Mouse (Mus musculus) embryonic facial prominence, embryonic 10.5 days (tissue): ENCODE measurements at regions not wholly inside any gene's neighbourhood (a gene's known extent, or its start where the extent isn't known, plus 50 kb on each side); places are given as distances from the start of the nearest gene placed in this dataset.

Experiments used
- DNase-seq: peaks from one replicate; pipeline ENCODE4 v3.0.0-alpha.2; 2017; ENCODE audit warnings: low spot score
- H3K27ac ChIP-seq: fragments of 300-500 bp; sonication (generic); replicated peaks from 2 replicates; pipeline ENCODE4 v1.5.1; 2016; ENCODE audit warnings: mild to moderate bottlenecking
- H3K27me3 ChIP-seq: fragments of 300-500 bp; sonication (generic); replicated peaks from 2 replicates; pipeline ENCODE4 v1.6.1; 2016; ENCODE audit warnings: low read depth, mild to moderate bottlenecking; ENCODE audit not compliant: poor library complexity, severe bottlenecking
- H3K36me3 ChIP-seq: fragments of 300-500 bp; sonication (generic); replicated peaks from 2 replicates; pipeline ENCODE4 v1.6.1; 2016; ENCODE audit warnings: mild to moderate bottlenecking, moderate library complexity
- H3K4me1 ChIP-seq: fragments of 300-500 bp; sonication (generic); 2 replicates; pipeline ENCODE4 v1.6.1; 2016
- H3K4me3 ChIP-seq: fragments of 300-500 bp; sonication (generic); 2 replicates; pipeline ENCODE4 v1.5.1; 2016; ENCODE audit warnings: mild to moderate bottlenecking, moderate library complexity
- H3K9me3 ChIP-seq: fragments of 300-500 bp; sonication (generic); 2 replicates; pipeline ENCODE4 v1.6.1; 2016; ENCODE audit warnings: mild to moderate bottlenecking
- WGBS: fragments of 180-500 bp; shearing (Covaris S2); methylation state at CpG from one replicate; pipeline ENCODE4 v1.1.7; 2016; 5-methylcytosine and 5-hydroxymethylcytosine counted together

DNA sequence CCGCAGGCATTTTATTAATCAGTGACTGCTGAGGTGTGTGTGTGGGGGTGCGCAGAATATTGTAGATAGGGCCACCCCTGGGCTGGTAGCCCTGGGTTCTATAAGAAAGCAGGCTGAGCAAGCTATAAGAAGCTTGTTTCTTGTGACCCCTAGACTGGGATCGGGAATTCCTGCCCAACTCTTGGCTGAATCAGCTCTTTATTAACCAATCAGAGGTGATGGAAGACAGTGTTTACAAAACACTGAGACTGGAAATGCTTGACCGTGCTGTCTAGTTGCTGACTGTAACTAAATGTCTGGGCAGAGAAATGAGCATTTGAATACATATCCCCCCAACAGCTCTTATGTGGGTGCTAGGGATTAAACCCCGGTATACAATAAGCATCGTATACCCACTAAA is 114.8 kb upstream of the Pitx1 start:
- H3K27ac ChIP-seq: no peak overlapping the region
- 86% methylated on average over 6 of the region's 6 CpGs for WGBS
- no peaks in the 10 kb centered on the region for H3K36me3 ChIP-seq

DNA sequence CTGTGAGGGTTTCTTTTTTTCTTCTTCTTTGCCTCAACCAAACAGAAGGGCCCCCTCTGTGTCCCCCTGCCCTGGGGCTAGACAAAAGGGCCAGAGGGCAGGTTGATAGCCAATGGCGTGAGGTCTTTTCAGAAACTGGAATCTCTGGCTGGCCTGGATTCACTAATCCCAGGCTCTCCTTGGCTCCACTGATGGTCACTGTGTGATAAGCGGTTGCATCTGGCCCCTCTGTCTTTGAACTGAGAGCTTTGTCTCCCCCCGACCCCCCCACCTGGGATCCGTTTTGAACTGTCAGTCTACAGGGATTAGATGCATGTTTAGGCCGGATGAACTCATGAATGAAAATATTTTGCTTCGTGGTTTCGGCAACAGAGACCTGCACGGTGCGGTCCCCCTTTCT is 112.6 kb upstream of the Pitx1 start:
- DNase-seq: peak; percentile 52
- Histone ChIP-seq H3K27ac (peak overlapping the region; percentile 73), H3K4me1 (peaks cover 31% of the 10 kb centered on the region), H3K9me3 (no peaks in the 10 kb centered on the region), H3K27me3 (peaks cover 10% of the 10 kb centered on the region; the same call in 1 of the 2 replicates), H3K4me3 (no peak overlapping the region), H3K36me3 (no peaks in the 10 kb centered on the region)
- WGBS: 47% methylated on average over 9 of the region's 9 CpGs

More for the DNA sequence above, 114.8 kb upstream of the Pitx1 start:
- H3K27me3 ChIP-seq: peaks cover 17% of the 10 kb centered on the region; the same call in 1 of the 2 replicates
- no peak overlapping the region for H3K4me3 ChIP-seq
- peaks cover 42% of the 10 kb centered on the region for H3K4me1 ChIP-seq
- DNase-seq: no peak
- no peaks in the 10 kb centered on the region for H3K9me3 ChIP-seq

DNA sequence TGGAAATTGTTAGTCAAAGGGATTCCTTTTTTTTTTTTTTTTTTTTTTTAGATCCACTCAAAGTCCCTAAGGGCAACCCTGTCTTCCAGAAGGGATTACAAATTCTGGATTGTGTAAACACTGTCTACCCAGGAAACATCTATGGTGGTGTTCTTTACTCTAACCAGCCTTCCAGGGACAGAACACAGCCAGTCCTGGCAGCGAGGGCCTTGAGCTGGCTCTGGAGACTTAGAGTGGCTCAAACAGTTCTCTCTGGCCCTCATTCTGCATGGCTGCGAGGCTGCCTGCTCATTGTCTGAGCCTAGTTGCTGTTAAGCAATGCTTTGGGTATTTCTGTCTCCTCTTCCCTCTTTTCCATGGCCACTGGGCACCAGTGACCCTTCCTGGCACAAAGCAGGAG is 112.2 kb upstream of the Pitx1 start:
- Histone ChIP-seq H3K27me3 (peaks cover 10% of the 10 kb centered on the region; the same call in 1 of the 2 replicates), H3K36me3 (no peaks in the 10 kb centered on the region), H3K27ac (peak overlapping the region; percentile 73), H3K4me3 (no peak overlapping the region), H3K9me3 (no peaks in the 10 kb centered on the region), H3K4me1 (peaks cover 31% of the 10 kb centered on the region)
- 45% methylated on average over 2 of the region's 2 CpGs for WGBS
- DNase-seq: no peak

DNA sequence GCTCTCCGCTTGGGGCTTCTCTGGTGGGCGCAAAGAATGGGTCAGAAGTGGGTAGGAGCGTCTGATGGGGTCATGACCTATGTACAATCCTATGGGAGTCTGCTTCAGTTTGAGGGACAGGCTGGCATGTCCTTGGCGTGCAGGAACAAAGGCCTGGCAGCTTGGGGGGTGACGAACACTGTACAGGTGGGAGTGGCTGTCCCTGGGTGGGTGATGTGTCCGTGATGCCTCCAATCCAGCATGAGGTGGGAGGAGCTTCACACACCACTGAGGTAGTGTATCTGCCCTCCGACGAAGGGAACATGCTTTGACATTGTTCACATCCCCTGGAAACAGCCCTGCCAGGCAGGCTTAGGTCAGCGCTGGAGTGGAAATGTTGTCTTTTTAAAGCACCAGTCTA is 101.4 kb upstream of the Pitx1 start:
- Histone ChIP-seq H3K27ac (no peak overlapping the region), H3K27me3 (no peaks in the 10 kb centered on the region), H3K4me3 (no peak overlapping the region), H3K4me1 (no peaks in the 10 kb centered on the region), H3K9me3 (no peaks in the 10 kb centered on the region), H3K36me3 (no peaks in the 10 kb centered on the region)
- 87% methylated on average over 9 of the region's 9 CpGs for WGBS
- no peak for DNase-seq

DNA sequence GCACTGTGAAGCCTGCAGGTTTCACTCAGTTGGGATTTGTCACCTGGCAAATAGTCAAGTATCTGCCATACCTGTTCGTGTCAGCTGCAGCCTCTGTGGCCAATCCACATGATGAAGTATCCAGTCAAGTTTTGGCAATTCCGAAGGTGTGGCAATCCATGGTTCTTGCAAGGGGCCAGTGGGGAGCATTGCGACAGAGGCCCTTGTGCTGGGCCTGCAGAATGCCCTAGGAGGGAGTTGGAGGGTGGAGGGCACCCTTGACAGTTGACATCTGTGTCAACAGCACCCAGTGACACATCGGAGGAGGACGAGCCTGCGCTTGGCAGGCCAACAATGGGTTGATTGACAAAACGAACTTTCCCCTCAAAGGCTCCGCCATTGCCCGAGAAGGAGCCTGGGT is 101.0 kb upstream of the Pitx1 start:
- H3K27ac ChIP-seq: no peak overlapping the region

DNA sequence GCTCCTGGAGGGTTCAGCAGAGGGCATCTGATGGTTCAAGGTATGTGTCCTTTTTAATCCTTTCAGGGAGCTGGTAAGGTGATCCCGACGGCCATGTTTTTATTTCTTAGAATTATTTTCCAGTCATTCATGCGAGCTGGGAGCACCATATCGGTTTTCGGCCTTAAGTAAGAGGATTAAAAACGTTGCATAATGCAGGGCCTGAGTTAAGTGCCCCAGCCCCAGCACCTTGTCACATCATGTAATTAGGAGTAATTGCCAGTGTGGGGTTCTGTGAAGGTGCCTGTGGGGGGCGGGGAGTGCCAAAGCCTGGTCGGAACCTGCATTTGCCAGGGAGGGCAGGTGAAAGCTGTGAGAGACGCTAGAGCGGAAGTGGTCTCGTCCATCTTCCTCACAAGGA is 94.6 kb upstream of the Pitx1 start:
- Histone ChIP-seq H3K27ac (no peak overlapping the region), H3K4me1 (peaks cover 15% of the 10 kb centered on the region), H3K36me3 (no peaks in the 10 kb centered on the region), H3K9me3 (no peaks in the 10 kb centered on the region), H3K4me3 (no peak overlapping the region), H3K27me3 (0 out of 2 replicates have a peak, but pooled peaks cover 6% of the 10 kb centered on the region)
- 60% methylated on average over 11 of the region's 11 CpGs for WGBS
- no peak for DNase-seq

More for the DNA sequence above, 101.0 kb upstream of the Pitx1 start:
- no peaks in the 10 kb centered on the region for H3K36me3 ChIP-seq
- H3K9me3 ChIP-seq: no peaks in the 10 kb centered on the region
- no peak for DNase-seq
- H3K27me3 ChIP-seq: no peaks in the 10 kb centered on the region
- no peaks in the 10 kb centered on the region for H3K4me1 ChIP-seq
- 87% methylated on average over 9 of the region's 9 CpGs for WGBS
- H3K4me3 ChIP-seq: no peak overlapping the region

DNA sequence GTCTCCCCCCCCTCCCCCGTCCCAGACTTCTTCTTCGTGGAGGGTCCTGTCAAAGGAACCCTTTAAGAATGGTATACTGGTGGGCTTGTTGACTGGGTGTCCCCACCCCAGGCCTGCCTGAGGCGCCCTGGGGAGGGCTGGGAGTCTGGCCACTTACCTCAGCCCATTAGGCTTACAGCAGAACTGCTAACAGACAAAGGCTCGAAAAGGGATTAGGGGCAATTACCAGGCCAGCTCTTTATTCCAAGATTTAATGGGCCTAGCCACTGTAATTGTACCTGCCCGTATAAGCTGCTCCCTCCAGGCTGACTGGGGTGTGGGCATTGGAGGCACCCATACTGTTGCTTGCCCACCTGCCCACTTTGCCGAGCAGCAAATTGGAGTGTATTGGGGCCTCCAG is 93.8 kb upstream of the Pitx1 start:
- no peak overlapping the region for H3K4me3 ChIP-seq
- peaks cover 13% of the 10 kb centered on the region for H3K27me3 ChIP-seq
- H3K9me3 ChIP-seq: no peaks in the 10 kb centered on the region
- peaks cover 15% of the 10 kb centered on the region for H3K4me1 ChIP-seq
- no peak overlapping the region for H3K27ac ChIP-seq
- no peak for DNase-seq
- 37% methylated on average over 6 of the region's 6 CpGs for WGBS
- no peaks in the 10 kb centered on the region for H3K36me3 ChIP-seq

DNA sequence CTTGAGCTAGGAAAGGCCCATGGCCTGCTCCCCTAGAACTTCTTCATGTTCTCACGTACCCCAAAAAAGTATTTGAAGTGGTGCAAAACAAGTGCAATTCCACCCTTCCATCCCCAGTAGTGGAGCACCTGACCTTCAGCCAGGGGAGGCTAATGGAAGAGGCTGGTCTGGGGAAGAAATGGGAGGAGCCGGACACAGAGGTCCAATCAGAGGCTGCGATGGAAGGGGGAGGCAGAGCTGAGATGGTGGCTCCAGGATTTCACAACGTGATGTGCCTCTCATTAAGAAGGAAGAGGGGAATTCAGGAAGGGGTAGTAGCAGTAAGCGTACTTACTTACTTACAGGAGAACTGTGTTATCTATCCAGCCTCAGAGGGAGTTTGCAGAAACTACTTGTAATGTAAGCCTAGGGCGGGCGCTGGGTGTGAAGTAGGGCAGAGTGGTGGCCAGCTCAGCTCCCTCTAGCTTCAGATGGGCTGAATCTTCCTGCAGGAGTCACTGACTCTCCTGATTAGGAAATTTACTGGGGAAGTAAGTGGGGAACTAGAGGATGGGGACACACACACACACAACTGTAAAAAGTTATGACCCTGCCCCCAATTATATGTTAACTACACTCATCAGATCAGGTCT is 87.6 kb upstream of the Pitx1 start:
- Histone ChIP-seq H3K27me3 (peaks cover 62% of the 10 kb centered on the region), H3K9me3 (no peaks in the 10 kb centered on the region), H3K27ac (no peak overlapping the region), H3K36me3 (no peaks in the 10 kb centered on the region), H3K4me3 (peak overlapping the region; percentile 28; the same call in 1 of the 2 replicates), H3K4me1 (peaks cover 19% of the 10 kb centered on the region)
- DNase-seq: peak; percentile 59
- WGBS: 14% methylated on average over 7 of the region's 7 CpGs

DNA sequence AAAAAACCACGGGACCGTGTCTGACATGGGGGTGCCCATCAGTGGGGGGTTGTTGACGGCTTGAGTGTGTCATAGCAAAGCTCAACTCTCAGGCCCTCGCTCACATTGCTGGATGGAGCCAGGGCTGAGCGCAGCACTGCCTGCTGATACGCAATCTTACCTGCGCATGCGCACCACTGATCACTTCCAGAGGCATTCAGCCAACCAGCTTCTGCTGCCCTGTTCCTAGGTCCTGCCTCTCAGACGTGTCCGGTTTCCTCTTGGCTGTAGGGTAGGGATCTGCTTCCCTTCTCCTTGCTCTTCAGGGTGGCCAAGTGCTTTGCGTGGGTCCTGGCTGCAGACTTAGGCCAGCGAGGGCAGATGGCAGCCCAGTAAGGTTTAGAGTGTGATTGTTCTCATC is 81.3 kb upstream of the Pitx1 start:
- Histone ChIP-seq H3K27me3 (peaks cover 30% of the 10 kb centered on the region), H3K27ac (no peak overlapping the region), H3K4me3 (no peak overlapping the region), H3K4me1 (peaks cover 11% of the 10 kb centered on the region; the same call in 1 of the 2 replicates), H3K36me3 (no peaks in the 10 kb centered on the region), H3K9me3 (no peaks in the 10 kb centered on the region)
- 92% methylated on average over 12 of the region's 12 CpGs for WGBS
- DNase-seq: no peak

DNA sequence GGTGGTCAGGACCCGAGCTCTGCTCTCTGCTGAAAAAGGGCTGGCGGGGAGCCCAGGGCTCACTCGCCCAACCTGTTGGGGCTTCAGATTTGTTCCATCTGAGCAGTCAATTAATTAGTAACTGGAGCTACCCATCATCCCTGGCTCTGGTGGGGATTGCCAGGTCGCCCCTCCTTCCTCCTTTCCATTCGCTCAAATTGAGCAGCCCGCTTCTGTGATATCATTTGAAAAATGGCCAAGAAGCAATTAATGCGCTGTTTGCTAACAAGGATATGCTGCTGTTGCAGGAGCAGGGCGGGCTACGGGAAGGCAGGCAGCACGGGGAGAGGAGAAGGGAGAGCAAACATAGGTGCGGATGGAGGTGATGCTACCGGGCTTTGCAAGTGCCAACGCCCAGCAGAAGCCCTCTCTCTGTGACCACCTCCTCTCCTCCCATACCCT is 76.3 kb upstream of the Pitx1 start:
- Histone ChIP-seq H3K27ac (no peak overlapping the region), H3K4me1 (peaks cover 15% of the 10 kb centered on the region), H3K9me3 (no peaks in the 10 kb centered on the region), H3K4me3 (no peak overlapping the region), H3K27me3 (peaks cover 9% of the 10 kb centered on the region; the same call in 1 of the 2 replicates), H3K36me3 (no peaks in the 10 kb centered on the region)
- 77% methylated on average over 13 of the region's 13 CpGs for WGBS
- DNase-seq: no peak

DNA sequence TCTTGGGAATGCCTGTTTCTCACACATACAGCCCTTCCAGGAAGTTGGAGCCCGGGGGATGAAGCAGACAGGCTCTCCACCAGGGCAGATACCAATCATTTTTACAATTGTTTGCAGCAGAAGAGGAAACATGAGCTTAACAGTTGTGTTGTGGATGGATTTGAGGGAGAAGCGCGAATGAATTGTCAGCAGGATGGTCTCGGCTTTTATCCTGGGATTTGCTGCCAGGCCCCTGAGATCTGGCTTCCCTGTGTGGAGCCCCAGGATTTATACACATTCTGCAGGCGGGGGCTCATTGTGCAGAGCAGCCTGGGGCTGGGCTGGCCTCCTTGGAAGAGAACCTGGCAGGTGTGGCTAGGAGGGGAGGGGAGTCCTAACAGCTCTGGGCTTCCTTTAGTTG is 73.9 kb upstream of the Pitx1 start:
- H3K9me3 ChIP-seq: no peaks in the 10 kb centered on the region
- H3K36me3 ChIP-seq: no peaks in the 10 kb centered on the region
- no peak overlapping the region; the same call in 1 of the 2 replicates for H3K27ac ChIP-seq
- WGBS: 15% methylated on average over 5 of the region's 5 CpGs
- H3K27me3 ChIP-seq: peaks cover 9% of the 10 kb centered on the region; the same call in 1 of the 2 replicates
- H3K4me3 ChIP-seq: no peak overlapping the region
- no peak for DNase-seq
- H3K4me1 ChIP-seq: peaks cover 15% of the 10 kb centered on the region

DNA sequence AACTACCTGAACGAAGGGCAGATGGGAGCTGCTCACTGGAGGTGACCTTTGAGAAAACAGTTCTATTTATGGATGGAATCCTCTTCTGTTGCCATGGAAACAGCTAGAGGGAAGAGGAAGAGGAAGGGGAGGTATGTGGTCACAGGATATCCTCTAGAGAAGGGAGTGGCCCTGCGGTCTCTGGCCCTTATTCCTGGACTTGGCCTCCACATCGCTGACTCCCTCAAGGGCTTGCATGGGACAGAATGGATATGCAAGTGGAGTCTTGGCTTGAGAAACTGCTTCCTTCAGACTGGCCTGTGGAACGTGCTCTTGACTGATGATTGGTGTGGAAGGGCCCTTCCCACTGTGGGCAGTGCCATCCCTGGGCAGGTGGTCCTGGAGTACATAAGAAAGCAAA is 68.9 kb upstream of the Pitx1 start:
- H3K4me3 ChIP-seq: no peak overlapping the region
- peaks cover 12% of the 10 kb centered on the region for H3K4me1 ChIP-seq
- no peak for DNase-seq
- WGBS: 91% methylated on average over 4 of the region's 4 CpGs
- no peaks in the 10 kb centered on the region for H3K36me3 ChIP-seq
- peaks cover 2% of the 10 kb centered on the region; the same call in 1 of the 2 replicates for H3K27me3 ChIP-seq
- H3K27ac ChIP-seq: no peak overlapping the region
- no peaks in the 10 kb centered on the region for H3K9me3 ChIP-seq

DNA sequence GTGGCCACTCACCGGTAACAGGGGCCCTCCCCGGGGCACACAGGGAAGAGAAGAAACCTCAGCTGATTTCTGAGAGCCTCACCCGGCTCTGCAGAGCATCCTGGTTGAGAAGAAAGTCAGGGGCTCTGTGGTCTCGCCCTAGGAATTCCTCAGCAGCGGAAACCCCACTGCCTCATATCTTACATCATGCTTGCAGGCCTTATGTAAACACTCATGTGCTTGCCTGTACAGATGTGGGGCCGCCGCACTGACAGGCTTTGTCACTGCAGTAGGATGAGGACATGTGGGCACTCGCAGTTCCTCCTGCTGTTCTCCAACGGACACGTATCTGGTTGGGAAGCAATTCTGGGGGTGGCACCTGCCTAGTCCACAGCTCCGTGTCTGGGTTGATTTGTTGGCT is 66.3 kb upstream of the Pitx1 start:
- 76% methylated on average over 11 of the region's 11 CpGs for WGBS
- Histone ChIP-seq H3K4me3 (no peak overlapping the region), H3K27ac (no peak overlapping the region), H3K9me3 (no peaks in the 10 kb centered on the region), H3K4me1 (peaks cover 32% of the 10 kb centered on the region), H3K36me3 (no peaks in the 10 kb centered on the region), H3K27me3 (peaks cover 11% of the 10 kb centered on the region)
- DNase-seq: no peak
